Mouse (Mus musculus): ENCODE measurements around the gene Utp15.

The Utp15 gene

DNA sequence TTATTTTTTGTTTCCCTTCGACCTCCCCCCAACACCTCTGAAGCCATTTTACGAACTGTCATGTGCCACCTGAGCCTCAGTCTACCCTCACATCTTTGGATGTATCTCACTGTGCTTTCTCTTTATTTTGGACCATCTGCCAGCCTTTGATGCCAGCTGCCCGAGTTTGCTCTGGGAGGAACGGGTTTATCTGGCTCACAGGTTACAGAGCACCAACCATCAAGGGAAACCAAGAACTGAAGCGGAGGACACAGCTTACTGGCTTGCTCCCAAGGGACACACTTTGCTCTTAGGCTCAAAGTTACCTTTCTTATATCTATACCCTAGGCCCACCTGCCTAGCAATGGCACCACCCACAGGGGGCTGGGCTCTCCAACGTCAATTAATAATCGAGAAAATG lies 17.5 kb downstream of the Utp15 start:
- DNase-seq = peak; percentile 58 to 64

- peak; percentile 78 to 87 for DNase-seq
Observed at GRCm38 (mm10) chr13:98244571-98245350, 18.1 kb downstream of the Utp15 start.

DNA sequence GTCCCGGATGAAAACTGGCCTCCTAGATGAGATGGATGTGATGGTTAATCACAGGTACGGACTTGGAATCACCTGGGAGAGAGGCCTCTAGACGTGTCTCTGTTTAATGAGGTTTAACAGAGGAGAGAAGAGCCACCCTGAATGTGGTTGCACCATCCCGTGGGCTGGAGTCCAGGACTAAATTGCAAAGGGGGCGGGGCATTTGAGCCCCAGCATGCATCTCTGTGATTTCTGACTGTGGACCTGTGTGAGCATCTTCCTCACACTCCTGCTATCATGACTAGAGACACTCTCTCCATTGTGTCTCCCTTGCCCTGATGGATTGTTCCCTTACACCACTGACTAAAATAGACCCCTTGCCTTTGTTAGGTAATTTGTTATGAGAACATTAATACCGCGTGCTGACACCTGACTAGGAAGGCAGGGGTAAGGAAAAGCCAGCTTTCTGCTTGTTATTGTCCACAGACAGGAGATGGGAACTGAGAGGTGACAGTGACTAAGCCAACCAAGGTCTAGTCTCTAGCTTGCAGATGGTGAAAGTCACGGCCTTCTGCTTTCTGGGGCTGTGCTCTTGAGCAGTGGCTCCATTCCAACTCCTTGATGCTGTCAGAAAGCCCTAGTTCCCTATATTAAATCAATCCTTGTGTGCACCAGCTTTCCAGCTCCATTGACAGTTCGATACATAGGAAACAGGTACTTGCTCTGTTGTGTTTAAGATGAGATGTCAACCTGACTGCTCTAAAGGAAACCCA lies 21.1 kb downstream of the Utp15 start:
- DNase-seq = peak; percentile 43 to 49

- DNase-seq = peak; percentile 85 to 90
Observed at GRCm38 (mm10) chr13:98239978-98240641, 22.7 kb downstream of the Utp15 start.

- no peak for DNase-seq
Observed at GRCm38 (mm10) chr13:98235451-98235850, 27.4 kb downstream of the Utp15 start.

DNA sequence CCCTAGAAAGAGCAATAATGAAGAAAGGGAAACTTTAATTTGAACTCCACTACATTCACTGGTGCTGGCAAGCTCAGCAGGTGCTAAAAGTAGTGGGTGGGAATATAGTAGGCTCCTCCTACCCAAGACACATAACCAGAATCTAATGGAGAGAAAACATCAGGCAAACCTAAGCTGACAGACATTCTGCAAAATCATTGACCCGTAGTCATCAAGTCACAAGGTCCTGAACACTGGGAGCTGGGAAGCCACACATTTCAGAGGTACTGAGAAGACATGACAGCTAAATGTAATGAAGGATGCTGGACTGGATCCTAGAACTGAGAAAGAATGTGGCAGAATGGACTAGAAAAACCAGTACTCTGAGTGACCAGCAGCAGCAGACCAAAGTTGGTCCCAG lies 32.3 kb downstream of the Utp15 start:
- no peak for DNase-seq

GRCm38 (mm10) chr13:98226225-98226624 lies 36.6 kb downstream of the Utp15 start:
- no peak for DNase-seq

DNA sequence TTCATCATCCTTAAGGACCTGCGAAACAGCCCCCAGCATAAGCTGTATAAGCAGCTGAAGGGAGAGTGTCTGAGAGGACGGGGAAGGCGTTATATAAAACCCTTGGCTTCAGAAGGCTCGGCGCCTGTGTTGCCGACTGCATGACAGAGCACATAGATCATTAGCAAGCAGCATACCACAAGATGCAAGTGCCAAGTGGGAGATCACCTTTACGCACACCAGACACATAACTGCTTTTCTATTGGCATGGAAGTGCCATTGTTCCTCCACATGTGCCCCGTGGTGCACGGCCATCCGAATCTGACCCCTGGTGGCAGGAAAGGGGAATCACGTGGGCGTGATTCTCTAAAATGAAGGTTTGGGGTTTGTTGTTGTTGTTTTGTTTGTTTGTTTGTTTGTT lies 40.0 kb downstream of the Utp15 start:
- DNase-seq = peak; percentile 66 to 71

GRCm38 (mm10) chr13:98210137-98210536 lies 52.7 kb downstream of the Utp15 start:
- DNase-seq = no peak

GRCm38 (mm10) chr13:98208842-98209241 lies 54.0 kb downstream of the Utp15 start:
- DNase-seq = peak; percentile 73 to 76

GRCm38 (mm10) chr13:98206546-98206870 lies 56.3 kb downstream of the Utp15 start:
- peak in 1 of 2 experiments; percentile 45 for DNase-seq

- peak; percentile 58 to 63 for DNase-seq
Observed at GRCm38 (mm10) chr13:98205771-98206545, 56.9 kb downstream of the Utp15 start, which contains the start of gene Arhgef28. TSS of gene Arhgef28 (minus strand) at chr13:98206439.

DNA sequence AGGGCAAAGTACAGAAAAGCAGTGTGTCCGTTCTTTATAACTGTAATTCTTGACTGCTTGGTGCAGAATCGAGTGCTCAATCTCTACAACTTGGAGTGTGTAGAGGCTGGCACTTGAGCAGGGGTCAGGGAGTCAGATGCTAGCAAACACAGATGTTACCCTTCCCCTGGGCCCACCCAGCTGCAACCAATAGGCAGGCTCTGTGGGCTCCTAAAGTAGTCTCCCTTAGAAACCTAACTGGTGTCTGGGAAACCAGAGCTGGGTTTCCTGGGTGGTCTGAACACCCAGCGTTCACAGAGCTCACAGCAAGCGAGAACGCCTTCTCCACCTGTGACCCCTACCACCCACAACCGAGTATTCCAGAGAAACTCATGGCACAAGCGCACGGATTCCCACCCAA lies 57.7 kb downstream of the Utp15 start:
- DNase-seq = no peak

- no peak for DNase-seq
Observed at GRCm38 (mm10) chr13:98204371-98204770, 58.5 kb downstream of the Utp15 start.

DNA sequence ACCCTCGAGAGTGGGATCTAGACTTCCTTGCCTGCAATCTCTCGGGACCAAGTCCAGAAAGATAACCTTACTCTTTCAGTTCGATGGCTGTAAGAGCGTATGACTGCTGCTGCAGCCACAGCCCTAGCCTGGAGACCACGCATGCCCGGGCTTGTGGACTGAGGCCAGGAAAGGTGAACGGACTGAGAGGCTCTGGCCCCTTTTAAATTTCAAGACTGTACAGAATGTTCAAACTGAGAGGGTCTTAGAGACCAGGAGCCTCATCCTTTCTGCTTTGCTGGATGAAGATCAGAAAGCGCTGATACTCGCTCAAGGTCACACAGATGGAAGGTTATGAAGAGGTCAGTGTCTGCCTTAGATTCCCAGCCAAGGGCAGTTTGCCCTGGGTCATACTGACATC lies 61.4 kb downstream of the Utp15 start:
- peak; percentile 23 to 29 for DNase-seq
